Mouse (Mus musculus): ENCODE data around the gene Gjb1. TPM values are rescaled to one million over a fixed set of nuclear protein-coding genes. Genes with fewer than 3 reads are reported as not detected.

Gjb1 gene
- polyA plus RNA-seq, 1 experiment from 2014 or later: 1.8 TPM

Other genes starting within 250 kb of the Gjb1 start
- 42.2 and 48.0 TPM in 2 replicates for gene Snx12, start 153.8 kb upstream of the Gjb1 start, polyA plus RNA-seq (2015; fragmentation: Nextera tagmentation; extraction: Ambion mirVana)
- 0.88 and 1.0 TPM in 2 replicates for gene Foxo4, start 121.8 kb upstream of the Gjb1 start, polyA plus RNA-seq (2015; fragmentation: Nextera tagmentation; extraction: Ambion mirVana)
- gene Gm614, start 112.4 kb upstream of the Gjb1 start, polyA plus RNA-seq (2015; fragmentation: Nextera tagmentation; extraction: Ambion mirVana): not detected in 2 replicates
- gene Il2rg, start 108.1 kb upstream of the Gjb1 start, polyA plus RNA-seq (2015; fragmentation: Nextera tagmentation; extraction: Ambion mirVana): 6.1 and 27.4 TPM in 2 replicates
- gene Gm20489, start 107.4 kb upstream of the Gjb1 start, polyA plus RNA-seq (2015; fragmentation: Nextera tagmentation; extraction: Ambion mirVana): not detected in 2 replicates
- 21.9 and 23.7 TPM in 2 replicates for gene Med12, start 102.3 kb upstream of the Gjb1 start, polyA plus RNA-seq (2015; fragmentation: Nextera tagmentation; extraction: Ambion mirVana)
- 72.1 and 77.2 TPM in 2 replicates for gene Nlgn3, start 77.2 kb upstream of the Gjb1 start, polyA plus RNA-seq (2015; fragmentation: Nextera tagmentation; extraction: Ambion mirVana)
- gene Zmym3, start 44.5 kb downstream of the Gjb1 start, polyA plus RNA-seq (2015; fragmentation: Nextera tagmentation; extraction: Ambion mirVana): 72.3 and 83.4 TPM in 2 replicates
- gene Nono, start 52.9 kb downstream of the Gjb1 start, polyA plus RNA-seq (2015; fragmentation: Nextera tagmentation; extraction: Ambion mirVana): 242 and 291 TPM in 2 replicates
- 4.4 and 8.8 TPM in 2 replicates for gene Itgb1bp2, start 72.7 kb downstream of the Gjb1 start, polyA plus RNA-seq (2015; fragmentation: Nextera tagmentation; extraction: Ambion mirVana)
- 12.8 and 13.0 TPM in 2 replicates for gene Taf1, start 156.4 kb downstream of the Gjb1 start, polyA plus RNA-seq (2015; fragmentation: Nextera tagmentation; extraction: Ambion mirVana)

Measured in neural tube, embryonic 15.5 days (tissue).